Mouse (Mus musculus) erythroid progenitor cell, adult 5-6 weeks (primary cell): ENCODE results near the gene Gm42715. TPM values are rescaled to one million over a fixed set of nuclear protein-coding genes. Genes with fewer than 3 reads are reported as not detected.

Experiments
- ATAC-seq: replicated peaks from 2 replicates; pipeline ENCODE4 v1.8.0; 2016; ENCODE audit warnings: moderate number of reproducible peaks, mild to moderate bottlenecking, moderate TSS enrichment, inconsistent platforms; ENCODE audit not compliant: poor library complexity, low FRiP score, severe bottlenecking
- total RNA-seq, 2 experiments: library from RNA; stranded (forward) in 1 of 2; stranded (reverse) in 1 of 2; fragments of 150-400 nt in 1 of 2; fragments of 186-747, 209-891 nt in 1 of 2; gene quantifications; 2 replicates each; pipeline versions ENCODE4 v1.2.3 to v1.2.4; 2015 to 2017; ENCODE audit warnings: low replicate concordance in 2 of 2

The Gm42715 gene
- total RNA-seq, 2 experiments from 2014 or later, result 45.8 to 58.7 TPM

- ATAC-seq, result no peak
These were observed 95.8 kb downstream of the Gm42715 start, which contains the start of gene Zfp629 for GRCm38 (mm10) chr7:127614891-127615843. Gene Zfp629, minus strand, starts transcription at chr7:127615797.

- ATAC-seq, result no peak
These were observed 97.0 kb downstream of the Gm42715 start for GRCm38 (mm10) chr7:127616336-127616735.

Other genes starting within 250 kb of the Gm42715 start
- 16.8 and 18.0 TPM in 2 replicates for gene Sephs2, start 245.5 kb upstream of the Gm42715 start, total RNA-seq (2015; ENCODE audit: low replicate concordance)
- 25.8 and 29.0 TPM in 2 replicates for gene Sephs2, start 245.5 kb upstream of the Gm42715 start, total RNA-seq (2017; ENCODE audit: low replicate concordance)
- 14.3 and 18.7 TPM in 2 replicates for gene Itgal, start 223.3 kb upstream of the Gm42715 start, total RNA-seq (2015; ENCODE audit: low replicate concordance)
- 2.1 and 3.9 TPM in 2 replicates for gene Itgal, start 223.3 kb upstream of the Gm42715 start, total RNA-seq (2017; ENCODE audit: low replicate concordance)
- gene Zfp768, start 174.0 kb upstream of the Gm42715 start, total RNA-seq (2015; ENCODE audit: low replicate concordance), result 0.72 TPM in 1 of 2 replicates, not detected in the other
- 0.39 and 1.3 TPM in 2 replicates for gene Zfp768, start 174.0 kb upstream of the Gm42715 start, total RNA-seq (2017; ENCODE audit: low replicate concordance)
- gene Zfp747, start 143.5 kb upstream of the Gm42715 start, total RNA-seq (2015; ENCODE audit: low replicate concordance), result 0.42 TPM in 1 of 2 replicates, not detected in the other
- 2.4 TPM in 1 of 2 replicates, not detected in the other for gene Zfp747, start 143.5 kb upstream of the Gm42715 start, total RNA-seq (2017; ENCODE audit: low replicate concordance)
- gene 9130019O22Rik, start 132.4 kb upstream of the Gm42715 start, total RNA-seq (2015; ENCODE audit: low replicate concordance), result 1.1 TPM in 1 of 2 replicates, not detected in the other
- gene 9130019O22Rik, start 132.4 kb upstream of the Gm42715 start, total RNA-seq (2017; ENCODE audit: low replicate concordance), result 0.26 TPM in 1 of 2 replicates, not detected in the other
- gene E430018J23Rik, start 126.0 kb upstream of the Gm42715 start, total RNA-seq (2015; ENCODE audit: low replicate concordance), result not detected in 2 replicates
- not detected in 2 replicates for gene E430018J23Rik, start 126.0 kb upstream of the Gm42715 start, total RNA-seq (2017; ENCODE audit: low replicate concordance)
- gene Zfp764, start 112.8 kb upstream of the Gm42715 start, total RNA-seq (2015; ENCODE audit: low replicate concordance), result 1.4 TPM in 1 of 2 replicates, not detected in the other
- gene Zfp764, start 112.8 kb upstream of the Gm42715 start, total RNA-seq (2017; ENCODE audit: low replicate concordance), result 1.4 TPM in 1 of 2 replicates, not detected in the other
- 5.0 and 20.9 TPM in 2 replicates for gene Zfp688, start 97.5 kb upstream of the Gm42715 start, total RNA-seq (2015; ENCODE audit: low replicate concordance)
- gene Zfp688, start 97.5 kb upstream of the Gm42715 start, total RNA-seq (2017; ENCODE audit: low replicate concordance), result 5.0 and 6.7 TPM in 2 replicates
- gene Zfp689, start 70.4 kb upstream of the Gm42715 start, total RNA-seq (2015; ENCODE audit: low replicate concordance), result 3.2 and 3.8 TPM in 2 replicates
- gene Zfp689, start 70.4 kb upstream of the Gm42715 start, total RNA-seq (2017; ENCODE audit: low replicate concordance), result 3.1 and 6.1 TPM in 2 replicates
- gene Prr14, start 60.0 kb upstream of the Gm42715 start, total RNA-seq (2015; ENCODE audit: low replicate concordance), result 147 and 172 TPM in 2 replicates
- gene Prr14, start 60.0 kb upstream of the Gm42715 start, total RNA-seq (2017; ENCODE audit: low replicate concordance), result 31.9 and 84.3 TPM in 2 replicates
- 103 and 125 TPM in 2 replicates for gene Fbrs, start 40.4 kb upstream of the Gm42715 start, total RNA-seq (2015; ENCODE audit: low replicate concordance)
- gene Fbrs, start 40.4 kb upstream of the Gm42715 start, total RNA-seq (2017; ENCODE audit: low replicate concordance), result 28.1 and 32.7 TPM in 2 replicates
- 80.4 and 99.3 TPM in 2 replicates for gene Srcap, start 7.6 kb upstream of the Gm42715 start, total RNA-seq (2015; ENCODE audit: low replicate concordance)
- gene Srcap, start 7.6 kb upstream of the Gm42715 start, total RNA-seq (2017; ENCODE audit: low replicate concordance), result 77.0 and 90.5 TPM in 2 replicates
- 6.5 TPM in 1 of 2 replicates, not detected in the other for gene Tmem265, start 41.8 kb downstream of the Gm42715 start, total RNA-seq (2015; ENCODE audit: low replicate concordance)
- 1.3 TPM in 1 of 2 replicates, not detected in the other for gene Tmem265, start 41.8 kb downstream of the Gm42715 start, total RNA-seq (2017; ENCODE audit: low replicate concordance)
- gene Phkg2, start 53.8 kb downstream of the Gm42715 start, total RNA-seq (2015; ENCODE audit: low replicate concordance), result 58.7 and 76.0 TPM in 2 replicates
- gene Phkg2, start 53.8 kb downstream of the Gm42715 start, total RNA-seq (2017; ENCODE audit: low replicate concordance), result 27.9 and 44.7 TPM in 2 replicates
- 21.8 and 32.1 TPM in 2 replicates for gene Ccdc189, start 69.0 kb downstream of the Gm42715 start, total RNA-seq (2015; ENCODE audit: low replicate concordance)
- gene Ccdc189, start 69.0 kb downstream of the Gm42715 start, total RNA-seq (2017; ENCODE audit: low replicate concordance), result 26.7 and 41.9 TPM in 2 replicates
- 22.0 and 49.9 TPM in 2 replicates for gene Rnf40, start 69.2 kb downstream of the Gm42715 start, total RNA-seq (2015; ENCODE audit: low replicate concordance)
- 60.3 and 108 TPM in 2 replicates for gene Rnf40, start 69.2 kb downstream of the Gm42715 start, total RNA-seq (2017; ENCODE audit: low replicate concordance)
- 2.2 and 5.4 TPM in 2 replicates for gene Zfp629, start 96.2 kb downstream of the Gm42715 start, total RNA-seq (2015; ENCODE audit: low replicate concordance)
- 0.38 and 1.3 TPM in 2 replicates for gene Zfp629, start 96.2 kb downstream of the Gm42715 start, total RNA-seq (2017; ENCODE audit: low replicate concordance)
- gene Bcl7c, start 189.3 kb downstream of the Gm42715 start, total RNA-seq (2015; ENCODE audit: low replicate concordance), result 4.0 and 9.6 TPM in 2 replicates
- gene Bcl7c, start 189.3 kb downstream of the Gm42715 start, total RNA-seq (2017; ENCODE audit: low replicate concordance), result 2.6 and 12.7 TPM in 2 replicates
- not detected in 2 replicates for gene Ctf1, start 193.2 kb downstream of the Gm42715 start, total RNA-seq (2015; ENCODE audit: low replicate concordance)
- gene Ctf1, start 193.2 kb downstream of the Gm42715 start, total RNA-seq (2017; ENCODE audit: low replicate concordance), result not detected in 2 replicates
- gene Ctf2, start 212.6 kb downstream of the Gm42715 start, total RNA-seq (2015; ENCODE audit: low replicate concordance), result not detected in 2 replicates
- gene Ctf2, start 212.6 kb downstream of the Gm42715 start, total RNA-seq (2017; ENCODE audit: low replicate concordance), result not detected in 2 replicates
- 1.7 and 1.8 TPM in 2 replicates for gene Fbxl19, start 225.0 kb downstream of the Gm42715 start, total RNA-seq (2015; ENCODE audit: low replicate concordance)
- gene Fbxl19, start 225.0 kb downstream of the Gm42715 start, total RNA-seq (2017; ENCODE audit: low replicate concordance), result 1.5 and 3.6 TPM in 2 replicates